Mouse (Mus musculus): Measurements from ENCODE around the gene Gm28308.

Gm28308 gene

DNA sequence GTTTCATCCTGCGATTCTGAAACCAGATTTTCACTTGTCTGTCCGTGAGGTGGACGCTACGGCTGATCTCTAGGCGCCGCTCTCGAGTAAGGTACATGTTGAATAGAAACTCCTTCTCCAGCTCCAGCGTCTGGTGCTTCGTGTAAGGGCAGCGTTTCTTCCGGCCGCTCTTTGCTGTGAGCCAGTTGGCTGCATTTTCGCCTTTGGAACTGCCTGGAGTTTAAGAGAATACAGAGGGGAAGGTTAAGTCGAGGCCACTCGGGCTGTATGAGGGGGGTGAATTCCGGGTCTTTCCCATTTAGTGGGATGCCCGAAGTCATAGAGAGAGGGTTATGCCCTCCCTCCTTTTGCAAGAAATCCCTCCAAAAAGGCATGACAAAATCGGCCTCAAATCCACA is 19.4 kb upstream of the Gm28308 start:
- no peak for DNase-seq (ENCODE audit: low read depth, low spot score)

DNA sequence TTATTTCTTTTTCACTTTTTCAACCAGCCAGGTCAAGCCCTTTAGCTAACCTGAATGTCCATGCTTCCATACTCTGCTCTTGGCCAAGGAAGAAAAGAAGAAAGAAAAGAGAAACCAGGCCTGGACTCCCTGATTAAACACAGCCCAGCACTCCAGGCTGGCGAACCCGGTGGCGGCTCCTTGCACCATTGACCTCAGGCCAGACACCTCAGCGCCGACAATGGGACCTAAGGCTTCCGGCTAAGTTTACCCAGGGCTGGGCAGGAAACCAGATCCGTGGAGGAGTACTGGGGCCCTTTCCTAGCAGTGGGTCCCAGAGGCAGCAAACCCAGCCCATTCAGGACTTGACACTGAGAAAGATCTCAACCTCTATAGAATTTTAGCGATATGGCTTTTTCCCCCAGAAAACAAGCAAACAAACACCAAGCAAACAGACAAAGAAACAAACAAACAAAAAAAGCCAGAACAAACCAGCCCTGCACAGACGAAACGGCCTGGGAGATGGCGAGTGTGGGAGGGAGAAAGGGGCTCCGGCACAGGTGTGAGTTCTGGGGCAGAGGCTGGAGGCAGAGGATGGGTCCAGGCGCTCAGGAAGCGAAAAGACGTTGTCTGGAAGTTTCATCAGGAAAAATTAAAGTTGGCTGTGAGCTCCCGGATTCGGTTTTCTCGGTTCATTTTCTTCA is 18.9 kb upstream of the Gm28308 start:
- DNase-seq (ENCODE audit: low read depth, low spot score), result no peak

DNA sequence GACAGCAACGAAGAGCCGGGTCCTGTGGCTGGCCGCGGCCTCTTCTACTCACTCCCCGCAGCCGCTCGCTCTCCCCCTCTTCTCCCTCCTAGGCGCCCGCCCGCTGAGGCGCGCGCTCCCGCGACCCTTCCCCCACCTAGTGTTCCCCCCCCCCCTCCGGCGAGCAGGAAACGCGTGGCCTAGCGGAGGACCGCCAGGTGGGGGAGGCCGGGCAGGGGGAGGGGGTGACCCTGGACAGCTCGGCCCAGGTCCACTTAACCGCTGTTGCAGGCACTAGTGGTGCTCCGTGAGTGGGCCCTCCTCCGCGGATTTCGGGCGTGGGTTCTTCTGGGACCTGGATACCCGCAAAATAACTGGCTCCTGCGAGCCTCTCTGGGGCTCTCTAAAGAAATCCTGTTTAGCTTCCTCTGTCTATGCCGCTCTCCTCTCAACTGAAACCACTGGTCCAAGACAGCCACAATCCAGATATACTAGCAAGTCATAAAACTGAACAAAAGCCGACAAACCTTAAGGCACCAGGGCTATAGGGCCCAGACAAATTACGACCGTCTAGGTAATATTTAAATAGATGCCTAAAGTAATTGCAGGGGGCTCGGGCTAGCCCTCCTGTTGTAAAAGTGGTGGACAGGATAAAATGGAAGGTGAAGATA is 17.5 kb upstream of the Gm28308 start, which contains the start of gene Hoxa9:
Gene Hoxa9, minus strand, starts transcription at position 574 of the 650 bp plus-strand sequence.
- DNase-seq (ENCODE audit: low read depth, low spot score), result no peak

GRCm38 (mm10) chr6:52229558-52230416 is 16.6 kb upstream of the Gm28308 start:
- DNase-seq (ENCODE audit: low read depth, low spot score), result no peak

- no peak for DNase-seq (ENCODE audit: low read depth, low spot score)
Measured at GRCm38 (mm10) chr6:52228475-52229465, 15.6 kb upstream of the Gm28308 start.

- peak; percentile 27 for DNase-seq (ENCODE audit: low read depth, low spot score)
Measured at GRCm38 (mm10) chr6:52227470-52228222, 14.5 kb upstream of the Gm28308 start.

DNA sequence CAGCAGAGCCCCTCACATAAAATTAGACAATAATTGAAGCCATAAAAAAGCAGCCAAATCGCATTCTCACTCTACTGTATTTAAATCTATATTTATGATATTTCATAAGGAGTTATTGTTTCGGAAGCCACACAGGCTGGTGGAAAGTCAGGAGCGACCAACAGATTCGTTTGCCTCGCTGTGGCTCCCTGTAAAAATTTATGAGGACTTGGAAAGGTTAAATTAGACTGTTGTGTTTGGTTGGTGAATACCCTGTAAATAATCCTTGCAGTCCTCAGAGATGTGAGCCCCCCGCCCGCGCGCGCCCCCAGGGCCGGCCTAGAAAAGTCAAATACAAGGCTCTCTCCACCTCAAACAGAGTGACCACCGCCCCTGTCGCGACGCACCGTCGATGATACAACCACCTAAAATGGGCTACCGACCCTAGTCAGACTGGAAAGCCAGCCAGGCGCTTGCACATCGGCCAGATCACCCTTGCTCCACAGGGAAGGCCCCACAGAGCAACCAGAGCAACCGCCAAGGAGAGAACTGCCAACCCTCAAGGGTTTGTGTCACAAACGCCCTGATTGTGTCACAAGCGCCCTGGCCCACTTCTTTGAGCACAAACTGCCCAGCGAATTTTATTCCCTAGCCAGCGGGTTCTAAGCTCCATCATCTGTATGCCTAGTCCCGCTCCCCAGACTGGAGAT is 13.6 kb upstream of the Gm28308 start:
- DNase-seq (ENCODE audit: low read depth, low spot score), result no peak

GRCm38 (mm10) chr6:52225612-52226568 is 12.8 kb upstream of the Gm28308 start:
- no peak for DNase-seq (ENCODE audit: low read depth, low spot score)

- DNase-seq (ENCODE audit: low read depth, low spot score), result no peak
Measured at GRCm38 (mm10) chr6:52224895-52225611, 11.9 kb upstream of the Gm28308 start.

- DNase-seq (ENCODE audit: low read depth, low spot score), result no peak
Measured at GRCm38 (mm10) chr6:52223939-52224760, 11.0 kb upstream of the Gm28308 start.

GRCm38 (mm10) chr6:52222729-52223128 is 9.6 kb upstream of the Gm28308 start:
- DNase-seq (ENCODE audit: low read depth, low spot score), result no peak

GRCm38 (mm10) chr6:52221993-52222685 is 9.0 kb upstream of the Gm28308 start:
- DNase-seq (ENCODE audit: low read depth, low spot score), result no peak

DNA sequence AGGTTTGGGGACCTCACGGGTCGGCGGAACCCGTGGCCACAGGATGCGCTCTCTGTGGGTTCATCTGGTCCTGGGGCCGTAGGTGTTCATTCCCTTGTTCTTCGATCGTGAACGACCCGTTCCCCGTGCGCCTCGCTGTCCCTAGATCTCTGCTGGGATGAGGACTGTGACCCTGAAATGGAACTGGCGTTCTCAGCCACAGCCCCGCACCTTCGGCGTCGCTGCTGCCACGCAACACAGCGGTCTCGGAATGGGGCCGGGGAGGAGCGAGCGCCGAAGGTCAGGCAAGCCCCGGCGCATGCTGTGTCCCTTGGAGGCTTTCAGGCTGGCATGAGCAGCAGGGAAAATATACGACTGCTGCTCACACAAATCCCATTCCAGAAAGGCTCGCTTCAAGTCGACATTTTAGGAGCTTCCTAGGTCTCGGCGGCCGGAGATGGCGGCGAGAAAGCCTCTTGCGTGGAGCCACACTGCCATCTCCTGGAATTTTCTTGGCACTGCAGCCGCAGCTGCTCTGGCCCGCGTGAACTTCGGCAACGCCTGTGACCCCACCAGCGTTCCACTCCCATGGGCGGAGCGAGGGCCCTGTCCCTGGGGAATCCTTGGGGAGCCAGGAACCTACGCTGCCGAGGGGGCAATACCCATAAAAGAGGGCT is 8.3 kb upstream of the Gm28308 start, which contains the start of gene Hoxa7:
Gene Hoxa7, minus strand, starts transcription at position 518 of the 656 bp plus-strand sequence.
- DNase-seq (ENCODE audit: low read depth, low spot score), result peak; percentile 89

DNA sequence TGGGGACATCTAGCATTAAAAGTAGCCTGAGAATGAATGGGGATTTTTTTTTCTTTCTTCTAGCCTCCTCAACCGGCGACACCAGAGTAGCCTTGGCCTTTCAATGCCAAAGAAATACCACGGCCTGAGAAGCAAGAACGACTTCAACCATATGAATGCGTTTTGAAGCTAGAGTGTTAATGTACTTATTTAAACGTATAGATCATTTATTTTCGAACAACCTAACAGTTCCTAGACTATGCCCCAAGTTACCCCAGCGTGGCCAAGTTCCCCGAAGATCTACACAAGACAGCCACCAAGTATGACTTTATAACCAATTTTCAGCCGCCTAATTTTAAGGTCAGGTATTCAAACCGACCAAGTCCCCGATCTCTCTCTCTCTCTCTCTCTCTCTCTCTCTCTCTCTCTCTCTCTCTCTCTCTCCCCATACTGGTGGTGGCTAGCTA is 7.7 kb upstream of the Gm28308 start:
- DNase-seq (ENCODE audit: low read depth, low spot score), result no peak

DNA sequence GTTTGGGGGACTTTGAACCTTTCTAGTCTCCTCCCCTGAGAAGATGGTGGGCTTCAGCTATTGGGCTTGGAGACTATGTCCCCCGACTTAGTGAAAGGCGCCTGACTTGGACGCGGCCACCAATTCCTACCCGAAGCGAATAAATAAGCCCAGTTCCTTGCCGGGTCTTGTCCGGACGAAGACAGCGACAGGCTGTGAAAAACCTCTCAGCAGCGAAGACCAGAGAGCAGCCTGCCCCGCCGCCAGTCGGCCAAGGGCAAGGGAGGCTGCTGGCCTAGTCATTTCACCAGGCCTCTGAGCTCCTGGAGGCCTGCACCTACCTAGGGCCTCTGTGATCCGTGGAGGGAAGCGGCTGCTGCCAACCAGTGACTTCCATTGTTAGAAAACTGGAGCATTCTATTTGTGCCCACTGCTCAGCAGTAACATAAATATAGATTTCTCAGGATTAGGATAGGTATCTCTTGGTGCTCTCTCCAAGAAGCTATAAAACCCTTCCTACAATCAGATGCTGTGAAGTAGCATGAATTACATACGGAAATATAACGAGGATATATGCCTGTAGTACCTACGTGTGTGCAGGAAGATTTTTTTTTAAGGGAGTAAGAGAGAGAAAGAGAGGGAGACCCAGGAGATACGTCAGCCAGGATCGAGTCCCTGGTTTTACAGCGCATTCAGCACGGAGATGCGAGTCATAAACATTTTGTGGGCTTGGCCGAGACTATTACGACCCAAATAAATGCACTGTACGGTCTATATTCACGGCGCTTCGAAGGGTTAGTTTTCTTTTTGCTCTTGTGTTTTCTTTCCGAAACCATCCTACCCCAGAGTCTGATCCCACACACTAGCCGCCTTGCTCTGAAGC is 7.1 kb upstream of the Gm28308 start:
- no peak for DNase-seq (ENCODE audit: low read depth, low spot score)
